Mouse (Mus musculus) intestine, embryonic 14.5 days (tissue): ENCODE results near the gene Myl3. TPM values are rescaled to one million over a fixed set of nuclear protein-coding genes. Genes with fewer than 3 reads are reported as not detected.

Source experiments
- ATAC-seq: fragments of 200-750 bp; cut with Nextera tagmentation; replicated peaks from 2 replicates; pipeline ENCODE4 v1.8.0; 2017; ENCODE audit warnings: low read depth, moderate number of reproducible peaks, moderate TSS enrichment, moderate library complexity; ENCODE audit not compliant: low FRiP score, low TSS enrichment
- DNase-seq: peaks from one replicate; pipeline ENCODE4 v3.0.0-alpha.2; 2018; ENCODE audit warnings: low spot score
- H3K27ac ChIP-seq: fragments of 300-500 bp; sonication (generic); 2 replicates; pipeline ENCODE4 v1.5.1; 2014; ENCODE audit warnings: low read depth, mild to moderate bottlenecking, control low read depth
- H3K27me3 ChIP-seq: fragments of 300-500 bp; sonication (generic); replicated peaks from 2 replicates; pipeline ENCODE4 v1.6.1; 2014; ENCODE audit warnings: low read length, control low read depth; ENCODE audit not compliant: control insufficient read depth, insufficient read depth
- H3K36me3 ChIP-seq: fragments of 300-500 bp; sonication (generic); 2 replicates; pipeline ENCODE4 v1.6.1; 2014; ENCODE audit warnings: low read length, control low read depth; ENCODE audit not compliant: control insufficient read depth, insufficient read depth
- H3K4me1 ChIP-seq: fragments of 300-500 bp; sonication (generic); replicated peaks from 2 replicates; pipeline ENCODE4 v1.6.1; 2014; ENCODE audit warnings: low read length, control low read depth, mixed read lengths; ENCODE audit not compliant: control insufficient read depth, insufficient read depth
- H3K4me2 ChIP-seq: fragments of 300-500 bp; sonication (generic); 2 replicates; pipeline ENCODE4 v1.6.1; 2014; ENCODE audit warnings: low read length
- H3K4me3 ChIP-seq: fragments of 300-500 bp; sonication (generic); 2 replicates; pipeline ENCODE4 v1.5.1; 2014; ENCODE audit warnings: low read depth, low read length, control low read depth, mixed read lengths
- H3K9ac ChIP-seq: fragments of 300-500 bp; sonication (generic); 2 replicates; pipeline ENCODE4 v1.6.1; 2014; ENCODE audit warnings: mild to moderate bottlenecking, low read length
- H3K9me3 ChIP-seq: fragments of 300-500 bp; sonication (generic); 2 replicates; pipeline ENCODE4 v1.6.1; 2016; ENCODE audit warnings: low read length, control low read depth; ENCODE audit not compliant: control insufficient read depth
- WGBS: fragments of 180-500 bp; shearing (Covaris S2); extraction: QIAGEN DNeasy Blood & Tissue Kit; methylation state at CpG from one replicate; pipeline ENCODE4 v1.1.7; 2014; 5-methylcytosine and 5-hydroxymethylcytosine counted together
- polyA plus RNA-seq: library from polyadenylated mRNA; unstranded; fragments of >200 nt; fragmentation: Nextera tagmentation; extraction: Ambion mirVana; gene quantifications from 2 replicates; pipeline ENCODE4 v1.2.1, GENCODE M21; 2014

The Myl3 gene
- polyA plus RNA-seq, 1 experiment from 2014 or later: 0.23 TPM

GRCm38 (mm10) chr9:110758605-110759004, 16.9 kb downstream of the Myl3 start:
- no peak overlapping the region for H3K4me2 ChIP-seq
- DNase-seq: no peak
- H3K4me1 ChIP-seq: no peaks in the 10 kb centered on the region
- H3K27ac ChIP-seq: no peak overlapping the region
- ATAC-seq: no peak
- no peaks in the 10 kb centered on the region for H3K27me3 ChIP-seq
- H3K9ac ChIP-seq: no peak overlapping the region
- H3K4me3 ChIP-seq: no peak overlapping the region
- H3K36me3 ChIP-seq: no peaks in the 10 kb centered on the region
- 76% methylated on average over 8 of the region's 8 CpGs for WGBS
- H3K9me3 ChIP-seq: no peaks in the 10 kb centered on the region

DNA sequence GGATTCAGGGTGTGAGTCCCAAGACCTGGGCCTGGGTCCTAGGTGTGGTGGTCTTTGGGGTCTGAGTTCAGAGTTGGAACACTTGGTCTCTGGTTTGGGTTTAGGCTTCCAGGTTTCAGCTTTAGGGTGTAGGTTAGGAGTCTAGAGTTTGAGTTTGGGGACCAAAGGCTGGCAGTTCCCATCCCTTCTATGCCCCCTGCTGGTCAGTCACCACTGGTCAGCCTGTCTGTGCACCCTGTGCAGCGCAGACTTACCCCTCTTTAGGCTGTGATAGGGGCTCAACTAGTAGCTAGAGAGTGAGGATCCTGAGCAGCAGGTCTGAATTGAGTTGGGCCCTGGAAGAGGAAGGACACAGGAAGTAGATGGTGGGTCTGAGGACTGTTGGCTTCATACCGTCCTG, 17.6 kb downstream of the Myl3 start:
- Histone ChIP-seq H3K9ac (no peak overlapping the region), H3K27ac (no peak overlapping the region), H3K4me3 (no peak overlapping the region), H3K4me2 (no peak overlapping the region), H3K36me3 (no peaks in the 10 kb centered on the region), H3K27me3 (no peaks in the 10 kb centered on the region), H3K4me1 (no peaks in the 10 kb centered on the region), H3K9me3 (no peaks in the 10 kb centered on the region)
- DNase-seq (peak; percentile 76), ATAC-seq (peak; percentile 62; the same call in 1 of the 2 replicates)
- 68% methylated on average over 2 of the region's 2 CpGs for WGBS

GRCm38 (mm10) chr9:110760886-110761285, 19.2 kb downstream of the Myl3 start:
- 80% methylated on average over 8 of the region's 8 CpGs for WGBS
- H3K36me3 ChIP-seq: no peaks in the 10 kb centered on the region
- peaks cover 3% of the 10 kb centered on the region; the same call in 1 of the 2 replicates for H3K4me1 ChIP-seq

DNA sequence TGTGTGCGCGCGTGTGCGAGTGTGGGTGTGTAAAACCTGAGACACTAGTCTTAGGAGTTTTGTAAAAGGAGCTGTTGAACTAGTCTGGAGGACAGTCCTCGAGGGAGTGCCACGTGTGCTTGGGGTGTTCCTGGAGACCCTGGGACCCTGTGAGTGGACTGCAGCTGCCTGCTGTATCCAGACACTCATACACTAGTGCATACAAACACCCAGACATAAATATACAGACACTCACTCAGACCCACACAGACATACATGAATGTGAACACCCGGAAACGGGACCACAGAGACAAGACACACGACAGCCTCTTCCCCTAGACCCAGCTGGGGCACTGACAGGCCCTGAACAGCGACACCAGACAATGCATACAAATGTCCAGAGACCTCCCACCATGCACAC, 21.1 kb downstream of the Myl3 start:
- WGBS: 67% methylated on average over 10 of the region's 10 CpGs
- Histone ChIP-seq H3K4me3 (no peak overlapping the region), H3K4me1 (peaks cover 3% of the 10 kb centered on the region; the same call in 1 of the 2 replicates), H3K27ac (no peak overlapping the region), H3K4me2 (no peak overlapping the region), H3K36me3 (no peaks in the 10 kb centered on the region), H3K27me3 (no peaks in the 10 kb centered on the region), H3K9me3 (no peaks in the 10 kb centered on the region), H3K9ac (no peak overlapping the region)
- DNase-seq: no peak
- ATAC-seq: no peak

More at GRCm38 (mm10) chr9:110760886-110761285, 19.2 kb downstream of the Myl3 start:
- Histone ChIP-seq H3K4me3 (no peak overlapping the region), H3K27me3 (no peaks in the 10 kb centered on the region), H3K9me3 (no peaks in the 10 kb centered on the region), H3K27ac (no peak overlapping the region), H3K4me2 (no peak overlapping the region), H3K9ac (no peak overlapping the region)
- ATAC-seq (no peak), DNase-seq (no peak)

DNA sequence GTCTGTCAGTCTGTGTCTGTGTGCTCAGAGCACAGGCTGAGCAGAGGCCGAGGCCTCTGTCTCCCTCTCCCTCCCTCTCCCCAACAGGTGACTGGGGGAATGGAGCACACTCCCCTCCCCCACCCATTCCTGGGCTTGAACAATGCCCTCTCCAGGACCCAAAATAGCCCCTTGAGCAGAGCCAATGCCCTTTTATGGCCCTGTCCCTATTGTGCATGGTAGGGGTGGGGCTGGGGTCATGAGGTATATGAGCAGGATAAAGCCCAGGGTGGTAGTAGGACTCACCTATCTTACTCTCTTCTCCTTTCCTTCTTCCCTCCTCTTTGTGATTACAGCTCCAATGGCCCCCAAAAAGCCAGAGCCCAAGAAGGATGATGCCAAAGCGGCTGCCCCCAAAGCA, 21.7 kb downstream of the Myl3 start:
- ATAC-seq (no peak), DNase-seq (no peak)
- H3K9me3 ChIP-seq: no peaks in the 10 kb centered on the region
- peaks cover 3% of the 10 kb centered on the region; the same call in 1 of the 2 replicates for H3K4me1 ChIP-seq
- H3K9ac ChIP-seq: no peak overlapping the region
- H3K4me3 ChIP-seq: no peak overlapping the region
- H3K36me3 ChIP-seq: no peaks in the 10 kb centered on the region
- no peak overlapping the region for H3K4me2 ChIP-seq
- H3K27me3 ChIP-seq: no peaks in the 10 kb centered on the region
- 59% methylated on average over 2 of the region's 2 CpGs for WGBS
- no peak overlapping the region for H3K27ac ChIP-seq

DNA sequence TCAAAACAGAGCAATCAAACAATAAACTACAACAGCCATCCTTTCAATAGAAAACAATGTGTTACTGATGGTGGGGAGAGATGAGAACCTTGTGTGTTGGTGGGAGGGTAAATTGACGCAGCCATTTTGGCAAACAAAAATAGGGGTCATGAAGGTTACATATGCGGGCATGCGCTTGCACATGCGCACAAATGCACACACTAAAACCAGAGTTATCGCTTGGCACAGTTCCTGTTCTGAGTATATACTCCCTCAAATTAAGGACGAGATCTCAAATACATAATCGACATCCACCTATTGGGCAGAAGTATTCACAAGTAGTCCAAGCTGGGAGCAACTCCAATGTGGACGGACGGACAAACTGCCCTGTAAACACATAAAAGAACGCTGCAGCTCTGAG, 30.7 kb downstream of the Myl3 start:
- no peak overlapping the region for H3K9ac ChIP-seq
- no peaks in the 10 kb centered on the region for H3K36me3 ChIP-seq
- no peak overlapping the region for H3K4me2 ChIP-seq
- no peaks in the 10 kb centered on the region; the same call in 1 of the 2 replicates for H3K4me1 ChIP-seq
- no peaks in the 10 kb centered on the region for H3K9me3 ChIP-seq
- H3K27ac ChIP-seq: no peak overlapping the region
- no peaks in the 10 kb centered on the region for H3K27me3 ChIP-seq
- H3K4me3 ChIP-seq: no peak overlapping the region
- DNase-seq (no peak), ATAC-seq (no peak)
- WGBS: 93% methylated on average over 10 of the region's 10 CpGs

DNA sequence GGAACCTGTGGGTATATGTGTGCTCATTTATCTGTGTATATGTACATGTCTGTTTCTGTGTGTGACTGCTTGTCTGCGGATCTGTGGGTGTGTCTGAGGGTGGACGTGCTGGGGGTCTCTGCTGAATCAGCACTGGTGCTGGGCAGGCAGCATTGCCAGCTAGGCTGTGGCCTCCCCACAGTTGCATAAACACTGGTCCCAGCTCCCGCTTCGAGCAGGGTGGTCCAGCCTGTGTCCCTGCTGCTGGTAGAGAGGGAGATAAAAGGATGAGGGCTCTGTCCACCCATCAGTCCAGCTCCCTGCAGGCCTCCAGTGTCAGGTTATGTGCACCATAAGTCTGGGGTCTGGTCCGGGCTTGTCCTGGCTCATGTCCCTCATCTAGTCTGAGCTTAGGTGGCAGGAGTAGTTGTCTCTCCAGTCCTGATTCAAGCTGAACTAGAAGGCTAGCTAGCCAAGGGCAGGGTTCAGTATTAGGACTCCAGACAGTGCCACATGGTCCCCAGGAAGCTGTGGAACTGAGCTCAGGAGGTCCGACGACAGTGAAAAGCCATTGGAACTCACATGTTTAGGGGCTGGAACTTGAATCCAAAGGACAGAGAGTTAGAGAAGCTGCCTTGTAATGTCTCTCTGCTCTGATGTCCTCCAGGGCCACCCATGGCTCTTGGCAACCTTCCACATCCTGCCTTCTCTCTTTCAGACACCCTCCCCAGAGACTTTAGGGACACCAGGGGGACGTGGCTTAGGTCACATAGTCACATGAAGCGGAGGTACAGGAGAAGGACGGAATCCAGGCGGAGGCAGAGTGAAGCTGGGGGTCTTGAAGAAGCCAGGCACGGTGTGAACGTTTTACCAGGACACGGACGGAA, 33.0 kb downstream of the Myl3 start:
- H3K4me2 ChIP-seq: no peak overlapping the region
- H3K27me3 ChIP-seq: no peaks in the 10 kb centered on the region
- H3K4me3 ChIP-seq: no peak overlapping the region
- no peak overlapping the region for H3K9ac ChIP-seq
- no peaks in the 10 kb centered on the region for H3K9me3 ChIP-seq
- no peaks in the 10 kb centered on the region; the same call in 1 of the 2 replicates for H3K4me1 ChIP-seq
- WGBS: 59% methylated on average over 15 of the region's 15 CpGs
- H3K36me3 ChIP-seq: no peaks in the 10 kb centered on the region
- ATAC-seq (no peak), DNase-seq (no peak)
- no peak overlapping the region; the same call in 1 of the 2 replicates for H3K27ac ChIP-seq

- H3K36me3 ChIP-seq: no peaks in the 10 kb centered on the region
- no peaks in the 10 kb centered on the region; the same call in 1 of the 2 replicates for H3K4me1 ChIP-seq
- no peaks in the 10 kb centered on the region for H3K27me3 ChIP-seq
- H3K4me3 ChIP-seq: no peak overlapping the region
- H3K9me3 ChIP-seq: no peaks in the 10 kb centered on the region
- WGBS: 68% methylated on average over 10 of the region's 10 CpGs
- ATAC-seq: no peak
- H3K27ac ChIP-seq: no peak overlapping the region
- no peak overlapping the region for H3K9ac ChIP-seq
- H3K4me2 ChIP-seq: no peak overlapping the region
- DNase-seq: no peak
Observed at GRCm38 (mm10) chr9:110775269-110776022, 33.8 kb downstream of the Myl3 start.
